27 mouse cellular contexts compared by ENCODE assay signal in genomic region chr10:119061958-119062599, GRCm38 (mm10).
DNase-seq lines count a peak whose midpoint lies in the region.
"Had no signal": no experiment of that assay in that cellular context is flagged by ENCODE, and none has a peak within 500 bp of the region (broad histone marks: within the 10 kb centered on the region; RNA-seq: fewer than 3 reads in every experiment).

No protein-coding gene starts in this region.

- no peak overlapping the region for H3K4me3 ChIP-seq in heart, embryonic 10.5 days
- H3K4me3 ChIP-seq: embryonic facial prominence, embryonic 12.5 days; forebrain, embryonic 13.5 days; hindbrain, embryonic 10.5 days; intestine, embryonic 15.5 days; limb, embryonic 10.5 days; liver, embryonic 12.5 days; megakaryocyte, embryonic 14.5 days; neural tube, embryonic 13.5 days had no signal

- H3K36me3 ChIP-seq in heart, embryonic 10.5 days, result no peaks in the 10 kb centered on the region
- H3K36me3 ChIP-seq: embryonic facial prominence, embryonic 12.5 days; hindbrain, embryonic 10.5 days; intestine, embryonic 15.5 days; limb, embryonic 10.5 days; liver, embryonic 12.5 days; neural tube, embryonic 13.5 days had no signal

- no peaks in the 10 kb centered on the region for H3K27me3 ChIP-seq in heart, embryonic 10.5 days (ENCODE audit: insufficient read depth, poor library complexity, severe bottlenecking)
- H3K27me3 ChIP-seq: embryonic facial prominence, embryonic 12.5 days; forebrain, embryonic 13.5 days; intestine, embryonic 15.5 days; liver, embryonic 12.5 days; megakaryocyte, embryonic 14.5 days; neural tube, embryonic 13.5 days; Patski had no signal

- peaks cover 37% of the 10 kb centered on the region for H3K4me1 ChIP-seq in heart, embryonic 10.5 days

- peak; percentile 46 for DNase-seq in adrenal gland, adult 2 months
- no peak for DNase-seq in adrenal gland, postnatal 25 days
- DNase-seq in heart, postnatal 4 days, result peak; percentile 39
- DNase-seq in heart, embryonic 10.5 days (ENCODE audit: low spot score), result no peak
- peak; percentile 31 for DNase-seq in NIH3T3 (ENCODE audit: low read depth)
- peak; percentile 53 for DNase-seq in testis, postnatal 10 days (ENCODE audit: low spot score)
- no peak for DNase-seq in layer of hippocampus, postnatal 10 days (ENCODE audit: low spot score in 2 of 2)
- DNase-seq: cerebellum, adult 18-20 months; cerebellum, postnatal 25 days; kidney, adult 9 months; kidney, postnatal 14 days; lung, embryonic 14.5 days; lung, postnatal 36 days; midbrain, embryonic 14.5 days; retina, postnatal 1 day; right cerebral cortex, postnatal 4 days; thymus, adult 2 months; thymus, postnatal 4 days had no signal

- no peaks in the 10 kb centered on the region for H3K9me3 ChIP-seq in heart, embryonic 10.5 days
- H3K9me3 ChIP-seq: embryonic facial prominence, embryonic 12.5 days; forebrain, embryonic 13.5 days; hindbrain, embryonic 10.5 days; intestine, embryonic 15.5 days; limb, embryonic 10.5 days; liver, embryonic 12.5 days; neural tube, embryonic 13.5 days had no signal

- 73% methylated on average over 13 of the region's 13 CpGs for WGBS in heart, embryonic 10.5 days

- H3K27ac ChIP-seq in heart, embryonic 10.5 days, result no peak overlapping the region
- H3K27ac ChIP-seq: embryonic facial prominence, embryonic 12.5 days; forebrain, embryonic 13.5 days; hindbrain, embryonic 10.5 days; intestine, embryonic 15.5 days; limb, embryonic 10.5 days; liver, embryonic 12.5 days; neural tube, embryonic 13.5 days had no signal

Comparison
In these comparisons a context has a peak if more than half of its experiments do, and no peak if none do; other contexts are left out.
1. DNase-seq: peak in adrenal gland, adult 2 months (single experiment), heart, postnatal 4 days (single experiment), NIH3T3 (single experiment) and testis, postnatal 10 days (single experiment); none in adrenal gland, postnatal 25 days (single experiment), heart, embryonic 10.5 days (single experiment) and layer of hippocampus, postnatal 10 days (0 of 2).